Mouse (Mus musculus) bone marrow macrophage, adult 2 months (primary cell): ENCODE results near the gene Rack1.

ENCODE experiments used
- CTCF ChIP-seq: IDR thresholded peaks from 2 replicates; pipeline ENCODE4 v1.5.1; 2012; ENCODE audit warnings: low read depth, mild to moderate bottlenecking, low read length, moderate library complexity
- POLR2A ChIP-seq: IDR thresholded peaks from 2 replicates; pipeline ENCODE4 v1.6.1; 2012; ENCODE audit warnings: mild to moderate bottlenecking, low read depth, low read length, borderline replicate concordance

DNA sequence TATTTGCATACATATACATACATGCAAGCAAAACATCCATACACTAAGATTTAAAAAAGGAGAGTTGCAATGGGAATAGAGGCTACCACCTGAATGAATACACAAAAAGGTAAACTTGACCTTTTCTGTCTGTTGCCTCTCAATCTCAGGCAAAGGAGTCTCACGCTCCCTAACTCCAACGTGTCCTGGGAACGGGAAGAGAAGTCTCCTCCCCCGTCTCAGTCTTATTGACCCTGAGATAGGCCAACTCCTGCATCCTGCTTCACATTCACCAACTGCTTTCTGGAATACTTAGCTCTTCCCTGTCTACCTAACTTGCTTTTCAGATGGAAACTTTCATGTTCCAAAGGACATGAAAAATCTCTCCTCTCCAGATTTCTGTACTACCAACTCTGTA lies 9.3 kb downstream of the Rack1 start:
- TF ChIP-seq POLR2A (no peak), CTCF (no peak)
